Mouse (Mus musculus): Measurements from ENCODE around the gene Uaca. TPM values are rescaled to one million over a fixed set of nuclear protein-coding genes. Genes with fewer than 3 reads are reported as not detected.
A peak's percentile ranks its signal among the peaks of the same experiment; 100 is the strongest.

Uaca gene
- polyA plus RNA-seq, 1 experiment: 1.0 TPM

DNA sequence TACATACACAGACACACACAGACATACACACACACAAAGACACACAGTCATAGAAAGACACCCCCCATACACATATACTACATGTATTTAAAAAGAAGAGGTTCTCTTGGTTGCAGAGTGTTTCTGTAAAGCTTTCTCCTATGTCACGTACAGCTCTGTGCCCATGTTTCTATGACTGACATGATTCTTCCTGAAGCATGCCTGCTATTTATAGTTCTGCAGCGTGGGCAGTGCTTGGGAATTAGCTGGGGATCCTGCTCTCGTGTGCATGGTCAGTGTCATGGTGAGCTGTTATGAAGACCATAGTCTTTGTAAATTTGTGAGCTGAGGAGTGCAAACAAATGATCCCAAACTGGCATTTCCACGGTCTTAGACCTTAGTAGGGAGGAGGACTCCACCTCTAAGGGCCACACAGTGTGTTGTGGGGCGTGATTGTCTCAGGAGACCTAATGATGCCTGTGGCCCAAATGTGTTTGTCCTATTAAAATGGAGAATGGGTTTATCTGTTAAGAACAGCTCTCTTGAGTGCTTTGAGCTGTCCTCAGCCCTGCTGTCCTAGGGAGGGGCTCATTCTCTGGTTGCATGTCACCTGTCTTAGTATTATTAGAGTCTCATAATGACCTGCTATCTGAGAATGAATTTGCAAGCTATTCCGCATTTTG lies 49.2 kb downstream of the Uaca start:
- Histone ChIP-seq H3K27me3 (ENCODE audit: control insufficient read depth, insufficient read depth, low read length) (no peaks in the 10 kb centered on the region), H3K27ac (ENCODE audit: insufficient read depth, low read length) (no peak overlapping the region), H3K36me3 (ENCODE audit: control insufficient read depth, insufficient read depth, low read length) (no peaks in the 10 kb centered on the region), H3K4me1 (ENCODE audit: control insufficient read depth, insufficient read depth, insufficient read length) (no peaks in the 10 kb centered on the region), H3K4me3 (ENCODE audit: extremely low read depth, insufficient read depth, insufficient read length) (no peak overlapping the region)
- DNase-seq (ENCODE audit: low read depth in 1 of 2, low spot score in 2 of 2): no peak
- no peak for TF ChIP-seq POLR2A (IDR thresholded peaks at IDR 0.05; ENCODE audit: low read depth, low read length)
- TF ChIP-seq CTCF (IDR thresholded peaks at IDR 0.05; ENCODE audit: extremely low read depth, insufficient read depth, insufficient read length, insufficient replicate concordance): no peak
- 85% methylated on average over 6 of the region's 6 CpGs for WGBS

DNA sequence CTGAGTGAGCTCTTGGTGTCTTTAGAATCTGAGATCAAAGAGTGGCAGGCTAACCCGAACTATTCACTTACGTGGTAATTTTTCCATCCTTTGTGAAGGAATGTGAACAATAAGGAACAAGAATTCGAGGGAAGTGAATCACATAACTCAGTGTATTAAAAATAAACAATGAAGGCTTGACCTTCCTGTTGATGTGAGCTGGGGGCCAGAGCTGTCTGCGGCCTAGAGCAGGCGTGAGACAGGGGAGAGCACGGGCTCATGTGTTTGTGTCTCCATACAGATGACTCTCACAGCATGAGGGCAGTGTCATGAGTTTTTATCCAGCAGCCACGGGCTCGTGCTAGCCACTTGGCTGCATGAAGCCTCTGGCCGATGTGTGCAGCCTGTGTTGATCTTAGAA lies 54.4 kb downstream of the Uaca start:
- TF ChIP-seq CTCF (IDR thresholded peaks at IDR 0.05; ENCODE audit: extremely low read depth, insufficient read depth, insufficient read length, insufficient replicate concordance): no peak
- TF ChIP-seq POLR2A (IDR thresholded peaks at IDR 0.05; ENCODE audit: low read depth, low read length): no peak
- Histone ChIP-seq H3K27ac (ENCODE audit: insufficient read depth, low read length) (no peak overlapping the region), H3K4me1 (ENCODE audit: control insufficient read depth, insufficient read depth, insufficient read length) (no peaks in the 10 kb centered on the region), H3K36me3 (ENCODE audit: control insufficient read depth, insufficient read depth, low read length) (no peaks in the 10 kb centered on the region), H3K4me3 (ENCODE audit: extremely low read depth, insufficient read depth, insufficient read length) (no peak overlapping the region), H3K27me3 (ENCODE audit: control insufficient read depth, insufficient read depth, low read length) (no peaks in the 10 kb centered on the region)
- DNase-seq (ENCODE audit: low read depth in 1 of 2, low spot score in 2 of 2): no peak
- WGBS: 84% methylated on average over 9 of the region's 9 CpGs

DNA sequence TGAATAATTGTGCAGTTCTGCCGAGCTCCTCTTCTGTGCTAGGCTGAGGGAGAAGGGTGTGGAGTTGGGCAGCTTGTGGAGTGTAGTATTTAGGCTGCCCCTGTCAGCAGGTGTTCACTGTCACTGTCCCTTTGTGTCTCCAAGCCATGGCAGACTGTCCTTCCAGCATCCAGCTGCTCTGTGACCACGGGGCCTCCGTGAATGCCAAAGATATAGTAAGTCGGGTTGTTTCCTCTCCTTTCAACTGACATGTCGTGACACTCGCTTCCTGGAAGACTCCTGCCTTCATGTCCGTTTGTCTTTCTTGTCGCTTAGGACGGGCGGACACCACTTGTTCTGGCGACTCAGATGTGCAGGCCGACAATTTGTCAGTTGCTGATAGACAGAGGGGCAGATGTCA lies 55.6 kb downstream of the Uaca start:
- Histone ChIP-seq H3K27me3 (ENCODE audit: control insufficient read depth, insufficient read depth, low read length) (no peaks in the 10 kb centered on the region), H3K36me3 (ENCODE audit: control insufficient read depth, insufficient read depth, low read length) (no peaks in the 10 kb centered on the region), H3K4me1 (ENCODE audit: control insufficient read depth, insufficient read depth, insufficient read length) (no peaks in the 10 kb centered on the region), H3K27ac (ENCODE audit: insufficient read depth, low read length) (no peak overlapping the region), H3K4me3 (ENCODE audit: extremely low read depth, insufficient read depth, insufficient read length) (no peak overlapping the region)
- 83% methylated on average over 12 of the region's 12 CpGs for WGBS
- TF ChIP-seq CTCF (IDR thresholded peaks at IDR 0.05; ENCODE audit: extremely low read depth, insufficient read depth, insufficient read length, insufficient replicate concordance): no peak
- TF ChIP-seq POLR2A (IDR thresholded peaks at IDR 0.05; ENCODE audit: low read depth, low read length): no peak
- DNase-seq (ENCODE audit: low read depth in 1 of 2, low spot score in 2 of 2): no peak

DNA sequence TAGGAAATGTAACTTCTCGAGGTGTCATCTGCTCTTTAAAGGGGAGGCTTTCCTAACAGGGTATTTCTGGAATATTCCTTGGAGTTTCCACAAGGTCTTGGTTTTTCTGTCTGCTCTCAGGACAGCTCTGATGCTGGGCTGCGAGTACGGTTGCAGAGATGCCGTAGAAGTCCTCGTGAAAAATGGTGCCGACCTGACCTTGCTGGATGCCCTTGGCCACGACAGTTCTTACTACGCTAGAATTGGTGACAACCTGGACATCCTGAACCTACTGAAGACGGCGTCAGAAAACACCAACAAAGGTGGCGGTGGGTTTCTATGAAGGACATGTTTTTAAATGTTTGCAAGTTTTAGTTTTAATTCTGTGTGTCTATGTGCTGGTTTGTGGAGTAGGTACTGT lies 59.9 kb downstream of the Uaca start:
- H3K4me3 ChIP-seq (ENCODE audit: extremely low read depth, insufficient read depth, insufficient read length): no peak overlapping the region
- TF ChIP-seq CTCF (IDR thresholded peaks at IDR 0.05; ENCODE audit: extremely low read depth, insufficient read depth, insufficient read length, insufficient replicate concordance) (no peak), POLR2A (IDR thresholded peaks at IDR 0.05; ENCODE audit: low read depth, low read length) (no peak)
- H3K27ac ChIP-seq (ENCODE audit: insufficient read depth, low read length): no peak overlapping the region
- DNase-seq (ENCODE audit: low read depth in 1 of 2, low spot score in 2 of 2): no peak
- H3K4me1 ChIP-seq (ENCODE audit: control insufficient read depth, insufficient read depth, insufficient read length): no peaks in the 10 kb centered on the region
- no peaks in the 10 kb centered on the region for H3K27me3 ChIP-seq (ENCODE audit: control insufficient read depth, insufficient read depth, low read length)
- H3K36me3 ChIP-seq (ENCODE audit: control insufficient read depth, insufficient read depth, low read length): no peaks in the 10 kb centered on the region
- WGBS: 92% methylated on average over 11 of the region's 11 CpGs

DNA sequence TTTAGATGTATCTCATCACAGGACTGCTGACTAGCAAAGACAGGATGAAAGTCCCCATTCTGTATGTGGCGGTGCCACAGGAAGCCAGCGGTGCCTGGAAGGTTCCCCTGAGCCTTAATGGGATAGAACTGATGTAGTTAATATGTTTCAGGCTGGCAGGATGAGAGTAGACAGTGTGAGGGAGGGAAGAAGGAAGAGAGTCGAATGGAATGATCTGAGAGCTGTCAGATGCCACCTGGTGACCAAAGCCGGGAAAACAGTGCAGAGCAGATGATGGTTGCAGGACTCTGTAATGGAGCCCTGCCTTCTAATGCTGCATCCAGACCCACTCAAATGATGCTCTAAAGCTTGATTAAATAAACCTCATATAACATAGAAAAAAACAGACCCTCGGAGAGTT lies 63.5 kb downstream of the Uaca start:
- DNase-seq (ENCODE audit: low read depth in 1 of 2, low spot score in 2 of 2): peak in 1 of 2 experiments; percentile 11
- Histone ChIP-seq H3K27ac (ENCODE audit: insufficient read depth, low read length) (no peak overlapping the region), H3K4me3 (ENCODE audit: extremely low read depth, insufficient read depth, insufficient read length) (no peak overlapping the region), H3K36me3 (ENCODE audit: control insufficient read depth, insufficient read depth, low read length) (no peaks in the 10 kb centered on the region), H3K27me3 (ENCODE audit: control insufficient read depth, insufficient read depth, low read length) (no peaks in the 10 kb centered on the region), H3K4me1 (ENCODE audit: control insufficient read depth, insufficient read depth, insufficient read length) (no peaks in the 10 kb centered on the region)
- WGBS: 31% methylated on average over 5 of the region's 5 CpGs
- TF ChIP-seq POLR2A (IDR thresholded peaks at IDR 0.05; ENCODE audit: low read depth, low read length) (no peak), CTCF (IDR thresholded peaks at IDR 0.05; ENCODE audit: extremely low read depth, insufficient read depth, insufficient read length, insufficient replicate concordance) (peak; percentile 15; the same call in 1 of the 2 replicates)

DNA sequence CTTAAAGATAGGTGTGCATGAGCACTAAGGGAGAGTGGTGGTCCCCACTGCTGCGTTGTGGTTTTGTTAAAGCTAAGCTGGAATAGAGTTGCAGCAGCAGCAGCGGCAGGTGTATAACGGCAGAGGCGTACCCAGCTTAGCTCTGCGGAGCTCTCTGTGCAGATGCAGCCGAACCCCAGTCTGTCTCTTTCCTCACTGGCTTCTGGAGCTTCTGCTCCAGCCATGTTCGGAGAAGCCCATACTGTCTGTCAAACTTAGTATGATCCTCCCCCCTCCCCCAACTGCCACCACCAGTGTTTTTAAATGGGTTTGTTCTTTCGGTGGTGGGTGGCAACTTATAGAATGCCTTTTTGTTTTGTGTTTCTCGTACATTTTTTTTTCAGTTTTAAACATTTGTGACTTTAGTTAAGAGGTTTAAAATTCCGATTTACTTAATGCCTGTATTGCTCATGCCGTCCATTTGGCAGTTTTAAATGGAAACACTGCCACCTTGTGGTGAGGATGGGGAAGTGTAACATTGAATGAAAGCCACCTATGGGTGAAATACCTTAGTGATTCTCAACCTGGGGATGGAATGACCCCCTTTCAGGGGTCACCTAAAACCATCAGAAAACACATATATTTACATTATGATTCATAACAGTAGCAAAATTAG lies 64.1 kb downstream of the Uaca start:
- H3K4me1 ChIP-seq (ENCODE audit: control insufficient read depth, insufficient read depth, insufficient read length): no peaks in the 10 kb centered on the region
- peak; percentile 29; the same call in 1 of the 2 replicates for TF ChIP-seq CTCF (IDR thresholded peaks at IDR 0.05; ENCODE audit: extremely low read depth, insufficient read depth, insufficient read length, insufficient replicate concordance)
- no peak for TF ChIP-seq POLR2A (IDR thresholded peaks at IDR 0.05; ENCODE audit: low read depth, low read length)
- DNase-seq (ENCODE audit: low read depth in 1 of 2, low spot score in 2 of 2): peak; percentile 20 to 52
- H3K27me3 ChIP-seq (ENCODE audit: control insufficient read depth, insufficient read depth, low read length): no peaks in the 10 kb centered on the region
- H3K4me3 ChIP-seq (ENCODE audit: extremely low read depth, insufficient read depth, insufficient read length): no peak overlapping the region
- no peaks in the 10 kb centered on the region for H3K36me3 ChIP-seq (ENCODE audit: control insufficient read depth, insufficient read depth, low read length)
- 30% methylated on average over 11 of the region's 11 CpGs for WGBS
- no peak overlapping the region for H3K27ac ChIP-seq (ENCODE audit: insufficient read depth, low read length)

DNA sequence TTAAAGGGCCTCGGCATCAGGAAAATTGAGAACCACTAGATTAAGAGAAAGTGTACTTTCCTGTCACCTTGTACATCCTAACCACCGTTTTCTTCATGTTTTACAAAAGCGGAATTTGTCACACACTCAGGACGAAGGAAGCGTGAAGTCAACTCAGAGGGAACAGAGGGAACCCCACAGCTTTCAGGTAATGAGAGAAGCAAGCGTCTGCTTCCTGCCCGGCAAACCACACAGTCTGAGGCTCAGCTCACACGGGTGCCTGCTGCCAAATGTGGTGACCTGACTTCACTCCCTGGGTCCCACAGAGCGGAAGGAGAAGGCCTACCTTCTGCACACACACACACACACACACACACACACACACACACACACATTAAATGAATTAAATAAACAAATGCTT lies 64.7 kb downstream of the Uaca start:
- no peak for TF ChIP-seq POLR2A (IDR thresholded peaks at IDR 0.05; ENCODE audit: low read depth, low read length)
- TF ChIP-seq CTCF (IDR thresholded peaks at IDR 0.05; ENCODE audit: extremely low read depth, insufficient read depth, insufficient read length, insufficient replicate concordance): no peak
- Histone ChIP-seq H3K36me3 (ENCODE audit: control insufficient read depth, insufficient read depth, low read length) (no peaks in the 10 kb centered on the region), H3K4me3 (ENCODE audit: extremely low read depth, insufficient read depth, insufficient read length) (no peak overlapping the region), H3K27me3 (ENCODE audit: control insufficient read depth, insufficient read depth, low read length) (no peaks in the 10 kb centered on the region), H3K27ac (ENCODE audit: insufficient read depth, low read length) (no peak overlapping the region), H3K4me1 (ENCODE audit: control insufficient read depth, insufficient read depth, insufficient read length) (no peaks in the 10 kb centered on the region)
- 28% methylated on average over 9 of the region's 9 CpGs for WGBS
- peak in 1 of 2 experiments; percentile 12 for DNase-seq (ENCODE audit: low read depth in 1 of 2, low spot score in 2 of 2)
